Mouse (Mus musculus): ENCODE data around the gene Kdm1b. TPM values are rescaled to one million over a fixed set of nuclear protein-coding genes. Genes with fewer than 3 reads are reported as not detected.

Gene Kdm1b
- polyA plus RNA-seq, 1 experiment = 3.3 TPM

DNA sequence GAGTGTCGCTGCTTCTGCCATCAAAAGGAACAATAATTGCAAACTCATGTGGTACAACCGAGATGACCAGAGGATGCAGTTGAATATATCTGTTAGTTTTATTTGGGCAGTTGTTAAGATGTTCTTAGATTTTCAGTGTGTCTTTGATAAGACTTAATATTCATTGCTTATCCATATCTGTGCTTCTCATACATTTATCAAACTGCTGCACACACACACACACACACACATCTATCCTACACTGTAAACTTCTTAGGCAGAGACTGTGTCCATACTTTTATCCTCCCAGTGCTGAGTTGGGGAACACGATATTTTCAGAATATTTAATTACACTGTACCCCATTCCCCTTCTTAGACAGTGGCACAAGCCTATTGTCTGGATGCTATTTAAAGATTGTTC is 67.9 kb downstream of the Kdm1b start:
- Histone ChIP-seq H3K79me2 (ENCODE audit: control insufficient read depth, insufficient read depth) (no peaks in the 10 kb centered on the region), H3K27me3 (ENCODE audit: control insufficient read depth, insufficient read depth, insufficient read length) (no peaks in the 10 kb centered on the region), H3ac (ENCODE audit: control insufficient read depth, insufficient read length, low read depth) (no peak overlapping the region), H3K36me3 (ENCODE audit: control insufficient read depth, insufficient read depth) (no peaks in the 10 kb centered on the region), H3K4me3 (ENCODE audit: insufficient read depth, poor library complexity, severe bottlenecking) (no peak overlapping the region), H3K79me3 (ENCODE audit: low read depth) (no peaks in the 10 kb centered on the region)
- TF ChIP-seq MYOG (IDR thresholded peaks at IDR 0.05; ENCODE audit: control insufficient read depth, extremely low read depth, insufficient read length) (no peak), CEBPB (IDR thresholded peaks at IDR 0.05; ENCODE audit: low read depth) (no peak), MYOD1 (IDR thresholded peaks at IDR 0.05; ENCODE audit: control insufficient read depth, insufficient read length, low read depth) (no peak)

DNA sequence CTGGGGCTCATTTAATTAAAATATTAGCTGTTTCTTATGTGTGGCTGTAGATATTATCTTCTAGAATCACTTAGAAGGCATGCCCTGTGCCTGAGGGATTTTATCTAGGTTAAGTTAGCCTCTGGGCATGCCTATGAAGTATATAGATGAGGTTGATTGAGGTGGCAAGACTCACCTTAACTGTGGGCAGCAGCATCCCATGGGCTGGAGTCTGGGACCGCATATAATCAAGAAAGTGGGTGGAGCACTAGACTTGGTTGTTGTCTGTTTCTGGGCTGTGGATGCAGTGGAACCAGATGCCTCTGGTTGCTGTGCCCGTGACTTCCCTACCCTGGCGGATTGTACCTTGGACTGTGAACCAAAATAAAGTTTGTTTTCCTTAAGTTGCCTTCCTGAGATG is 68.8 kb downstream of the Kdm1b start:
- no peaks in the 10 kb centered on the region for H3K79me2 ChIP-seq (ENCODE audit: control insufficient read depth, insufficient read depth)
- no peak overlapping the region for H3K4me3 ChIP-seq (ENCODE audit: insufficient read depth, poor library complexity, severe bottlenecking)
- TF ChIP-seq MYOG (IDR thresholded peaks at IDR 0.05; ENCODE audit: control insufficient read depth, extremely low read depth, insufficient read length) = no peak
- no peaks in the 10 kb centered on the region for H3K79me3 ChIP-seq (ENCODE audit: low read depth)
- H3ac ChIP-seq (ENCODE audit: control insufficient read depth, insufficient read length, low read depth) = no peak overlapping the region
- H3K36me3 ChIP-seq (ENCODE audit: control insufficient read depth, insufficient read depth) = no peaks in the 10 kb centered on the region
- H3K27me3 ChIP-seq (ENCODE audit: control insufficient read depth, insufficient read depth, insufficient read length) = no peaks in the 10 kb centered on the region

DNA sequence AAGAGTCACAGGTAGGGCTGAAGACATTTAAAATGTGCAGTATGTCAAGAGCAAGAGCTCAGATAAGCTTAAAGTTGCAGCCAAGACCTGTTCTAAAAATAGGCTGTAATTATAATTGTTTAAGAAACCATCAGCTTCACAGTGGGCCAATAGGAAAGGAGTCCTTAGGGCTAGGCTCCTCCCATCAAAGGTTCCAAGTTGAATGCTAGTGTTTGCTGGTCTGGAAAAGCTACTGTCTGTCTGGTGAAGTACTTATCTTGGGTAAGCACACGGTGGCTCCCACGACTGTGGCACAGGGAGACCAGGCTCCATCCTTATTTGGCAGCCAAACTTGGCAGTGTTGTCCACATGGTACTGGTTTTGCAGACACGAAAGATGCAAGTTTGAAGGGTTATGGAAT is 69.6 kb downstream of the Kdm1b start:
- Histone ChIP-seq H3K79me2 (ENCODE audit: control insufficient read depth, insufficient read depth) (no peaks in the 10 kb centered on the region), H3ac (ENCODE audit: control insufficient read depth, insufficient read length, low read depth) (no peak overlapping the region), H3K27me3 (ENCODE audit: control insufficient read depth, insufficient read depth, insufficient read length) (no peaks in the 10 kb centered on the region), H3K79me3 (ENCODE audit: low read depth) (no peaks in the 10 kb centered on the region), H3K4me3 (ENCODE audit: insufficient read depth, poor library complexity, severe bottlenecking) (no peak overlapping the region), H3K36me3 (ENCODE audit: control insufficient read depth, insufficient read depth) (no peaks in the 10 kb centered on the region)
- TF ChIP-seq MYOD1 (IDR thresholded peaks at IDR 0.05; ENCODE audit: control insufficient read depth, insufficient read length, low read depth) (no peak), CEBPB (IDR thresholded peaks at IDR 0.05; ENCODE audit: low read depth) (no peak), FOSL1 (IDR thresholded peaks at IDR 0.05; ENCODE audit: insufficient read depth, low read length, poor library complexity, severe bottlenecking) (no peak), USF1 (IDR thresholded peaks at IDR 0.05; ENCODE audit: low read depth) (no peak), MAX (IDR thresholded peaks at IDR 0.05) (no peak), CTCF (IDR thresholded peaks at IDR 0.05; ENCODE audit: control insufficient read depth, insufficient read depth, insufficient read length) (no peak), MYOG (IDR thresholded peaks at IDR 0.05; ENCODE audit: control insufficient read depth, extremely low read depth, insufficient read length) (no peak)

DNA sequence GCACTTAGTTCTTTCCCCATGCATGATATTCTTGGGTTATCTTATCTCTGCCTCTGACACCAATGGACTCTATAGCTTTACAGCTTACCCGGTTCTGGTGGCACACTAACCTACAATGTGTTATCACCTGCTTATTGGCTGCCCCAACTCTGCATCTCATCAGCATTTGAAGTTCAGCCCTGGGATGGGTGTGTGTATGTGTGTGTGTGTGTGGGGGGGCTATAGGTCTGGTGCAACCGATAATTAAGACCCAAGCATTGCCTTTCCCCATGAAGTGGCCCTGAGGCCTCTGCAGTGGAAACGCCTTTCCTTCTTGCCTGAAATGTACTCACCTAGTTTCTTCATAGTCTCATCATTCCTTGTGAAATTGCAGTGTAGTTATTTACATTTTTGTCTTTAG is 72.7 kb downstream of the Kdm1b start:
- H3K36me3 ChIP-seq (ENCODE audit: control insufficient read depth, insufficient read depth) = no peaks in the 10 kb centered on the region
- TF ChIP-seq CTCF (IDR thresholded peaks at IDR 0.05; ENCODE audit: control insufficient read depth, insufficient read depth, insufficient read length) = no peak
- no peak for TF ChIP-seq USF1 (IDR thresholded peaks at IDR 0.05; ENCODE audit: low read depth)
- TF ChIP-seq FOSL1 (IDR thresholded peaks at IDR 0.05; ENCODE audit: insufficient read depth, low read length, poor library complexity, severe bottlenecking) = no peak
- no peak for TF ChIP-seq MAX (IDR thresholded peaks at IDR 0.05)
- TF ChIP-seq CEBPB (IDR thresholded peaks at IDR 0.05; ENCODE audit: low read depth) = no peak
- TF ChIP-seq MYOG (IDR thresholded peaks at IDR 0.05; ENCODE audit: control insufficient read depth, extremely low read depth, insufficient read length) = no peak
- no peak for TF ChIP-seq MYOD1 (IDR thresholded peaks at IDR 0.05; ENCODE audit: control insufficient read depth, insufficient read length, low read depth)
- H3K79me3 ChIP-seq (ENCODE audit: low read depth) = no peaks in the 10 kb centered on the region
- no peak overlapping the region for H3ac ChIP-seq (ENCODE audit: control insufficient read depth, insufficient read length, low read depth)
- H3K79me2 ChIP-seq (ENCODE audit: control insufficient read depth, insufficient read depth) = no peaks in the 10 kb centered on the region
- no peaks in the 10 kb centered on the region for H3K27me3 ChIP-seq (ENCODE audit: control insufficient read depth, insufficient read depth, insufficient read length)
- no peak overlapping the region for H3K4me3 ChIP-seq (ENCODE audit: insufficient read depth, poor library complexity, severe bottlenecking)

DNA sequence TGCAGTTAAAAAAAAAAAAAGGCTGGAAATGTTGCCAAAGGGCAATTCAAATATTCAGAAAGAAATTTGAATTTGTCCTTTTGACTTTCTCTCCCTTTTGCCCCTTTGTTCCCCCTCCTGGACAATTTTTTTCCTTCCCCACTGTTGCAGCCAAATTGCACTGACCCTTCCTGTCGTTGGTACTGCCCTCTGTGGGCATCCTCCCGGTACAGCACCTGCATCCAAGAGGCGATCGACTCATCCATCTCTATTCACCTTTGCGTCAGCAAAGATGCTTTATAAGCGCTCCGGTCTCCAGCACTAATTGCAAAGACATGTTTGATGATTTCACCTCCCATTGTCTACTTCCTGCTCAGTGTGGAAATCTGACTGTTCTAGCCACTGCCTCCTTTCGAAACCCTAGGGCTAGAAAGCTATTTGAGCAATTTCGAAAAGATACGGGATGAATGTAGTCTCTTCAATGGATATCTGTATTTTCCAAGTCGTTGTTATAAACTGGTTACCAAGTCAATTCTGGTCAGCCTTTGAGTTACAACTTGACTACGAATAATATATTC is 78.1 kb downstream of the Kdm1b start:
- no peak overlapping the region for H3ac ChIP-seq (ENCODE audit: control insufficient read depth, insufficient read length, low read depth)
- no peak overlapping the region for H3K4me3 ChIP-seq (ENCODE audit: insufficient read depth, poor library complexity, severe bottlenecking)
- no peaks in the 10 kb centered on the region for H3K27me3 ChIP-seq (ENCODE audit: control insufficient read depth, insufficient read depth, insufficient read length)
- no peaks in the 10 kb centered on the region for H3K36me3 ChIP-seq (ENCODE audit: control insufficient read depth, insufficient read depth)
- no peaks in the 10 kb centered on the region for H3K79me3 ChIP-seq (ENCODE audit: low read depth)
- H3K79me2 ChIP-seq (ENCODE audit: control insufficient read depth, insufficient read depth) = no peaks in the 10 kb centered on the region
- no peak for TF ChIP-seq FOSL1 (IDR thresholded peaks at IDR 0.05; ENCODE audit: insufficient read depth, low read length, poor library complexity, severe bottlenecking)

DNA sequence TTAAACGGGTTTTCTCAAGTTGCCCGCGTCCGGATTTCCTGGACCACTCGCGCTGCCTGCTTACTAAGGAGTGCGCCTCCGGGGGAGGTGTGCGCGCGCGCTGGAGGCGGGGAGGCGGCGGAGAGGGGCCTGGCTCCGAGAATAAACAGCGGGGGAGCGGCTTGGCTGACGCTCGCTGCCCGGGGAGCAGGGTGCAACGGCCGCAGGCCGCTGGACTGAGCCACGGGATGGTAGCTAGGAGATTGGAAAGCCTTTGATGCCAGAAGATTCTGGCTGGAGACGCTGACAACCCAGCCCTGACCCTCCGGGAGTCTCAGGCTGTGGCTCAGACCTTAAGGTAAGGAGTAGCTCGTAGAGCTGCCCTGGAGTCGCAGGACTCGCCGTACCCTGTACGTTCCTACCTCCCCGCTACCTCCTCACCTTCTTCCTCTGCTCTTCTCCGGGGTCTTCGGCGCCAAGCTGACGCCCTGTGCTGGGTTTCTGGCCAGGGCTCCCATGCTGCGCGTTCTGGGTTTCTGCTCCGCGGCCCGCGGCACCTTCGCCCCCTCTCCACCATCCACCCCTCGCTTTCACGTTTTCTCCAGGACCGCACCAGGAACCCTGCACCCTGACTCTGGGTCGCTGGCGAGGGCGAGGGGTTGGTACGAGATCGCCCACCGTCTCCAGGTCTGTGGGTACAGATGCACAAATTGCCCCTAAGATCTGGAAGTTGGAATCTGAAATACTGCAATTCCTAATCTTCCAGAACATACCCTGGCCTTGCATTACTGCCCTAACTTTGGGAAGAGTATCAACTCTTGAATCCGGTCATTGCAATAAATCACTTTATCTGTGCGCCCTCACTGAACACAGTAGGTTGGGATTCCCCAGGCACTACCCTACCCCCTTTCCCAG is 79.5 kb downstream of the Kdm1b start, which contains the start of gene Rnf144b:
TSS of gene Rnf144b (plus strand) at position 120 of the 894 bp plus-strand sequence.
- no peaks in the 10 kb centered on the region for H3K36me3 ChIP-seq (ENCODE audit: control insufficient read depth, insufficient read depth)
- TF ChIP-seq FOSL1 (IDR thresholded peaks at IDR 0.05; ENCODE audit: insufficient read depth, low read length, poor library complexity, severe bottlenecking) = no peak
- TF ChIP-seq CTCF (IDR thresholded peaks at IDR 0.05; ENCODE audit: control insufficient read depth, insufficient read depth, insufficient read length) = no peak
- no peak for TF ChIP-seq USF1 (IDR thresholded peaks at IDR 0.05; ENCODE audit: low read depth)
- no peak for TF ChIP-seq MYOG (IDR thresholded peaks at IDR 0.05; ENCODE audit: control insufficient read depth, extremely low read depth, insufficient read length)
- no peak for TF ChIP-seq MYOD1 (IDR thresholded peaks at IDR 0.05; ENCODE audit: control insufficient read depth, insufficient read length, low read depth)
- TF ChIP-seq MAX (IDR thresholded peaks at IDR 0.05) = no peak
- no peak for TF ChIP-seq CEBPB (IDR thresholded peaks at IDR 0.05; ENCODE audit: low read depth)
- no peaks in the 10 kb centered on the region for H3K79me3 ChIP-seq (ENCODE audit: low read depth)
- H3K4me3 ChIP-seq (ENCODE audit: insufficient read depth, poor library complexity, severe bottlenecking) = no peak within 1 kb of the TSS
- no peaks in the 10 kb centered on the region for H3K27me3 ChIP-seq (ENCODE audit: control insufficient read depth, insufficient read depth, insufficient read length)
- no peaks in the 10 kb centered on the region for H3K79me2 ChIP-seq (ENCODE audit: control insufficient read depth, insufficient read depth)
- H3ac ChIP-seq (ENCODE audit: control insufficient read depth, insufficient read length, low read depth) = peak within 1 kb of the TSS; percentile 24
